Comparison of ENCODE assay signal across 8 mouse cellular contexts in genomic region chr9:122476356-122476755, GRCm38 (mm10).
A peak's percentile ranks its signal among the peaks of the same experiment; 100 is the strongest.
DNase-seq lines count a peak whose midpoint lies in the region; ATAC-seq lines count a peak whose summit lies in the region.

No protein-coding gene starts in this region.

- no peak overlapping the region for H3K4me3 ChIP-seq in midbrain, embryonic 11.5 days (ENCODE audit: low read depth, low read length)
- H3K4me3 ChIP-seq in midbrain, embryonic 16.5 days (ENCODE audit: low read depth, low read length) = no peak overlapping the region
- H3K4me3 ChIP-seq in lung, embryonic 15.5 days = no peak overlapping the region

- H3K4me1 ChIP-seq in midbrain, embryonic 11.5 days (ENCODE audit: control insufficient read depth, insufficient read depth, low read length) = no peaks in the 10 kb centered on the region
- H3K4me1 ChIP-seq in midbrain, embryonic 16.5 days (ENCODE audit: control insufficient read depth, insufficient read depth, low read length) = no peaks in the 10 kb centered on the region
- H3K4me1 ChIP-seq in lung, embryonic 15.5 days = no peaks in the 10 kb centered on the region

- no peaks in the 10 kb centered on the region for H3K27me3 ChIP-seq in midbrain, embryonic 11.5 days (ENCODE audit: control insufficient read depth, insufficient read depth, low read length)
- H3K27me3 ChIP-seq in midbrain, embryonic 16.5 days (ENCODE audit: control insufficient read depth, insufficient read depth, low read depth, low read length) = no peaks in the 10 kb centered on the region
- no peaks in the 10 kb centered on the region for H3K27me3 ChIP-seq in lung, embryonic 15.5 days

- 64% methylated on average over 3 of the region's 3 CpGs for WGBS in midbrain, embryonic 11.5 days
- 62% methylated on average over 3 of the region's 3 CpGs for WGBS in midbrain, embryonic 16.5 days
- 40% methylated on average over 3 of the region's 3 CpGs for WGBS in lung, embryonic 15.5 days

- DNase-seq in CD4-positive, CD25-positive, alpha-beta regulatory T cell, adult 2 months (ENCODE audit: low read depth, low spot score) = peak; percentile 37
- peak; percentile 73 for DNase-seq in midbrain, embryonic 11.5 days (ENCODE audit: low spot score, missing footprints)
- DNase-seq in cerebellum, postnatal 10 days = peak; percentile 75 to 78
- DNase-seq in kidney, postnatal 14 days = peak; percentile 49
- peak; percentile 20 for DNase-seq in testis, postnatal 14 days (ENCODE audit: low spot score)

- H3K36me3 ChIP-seq in midbrain, embryonic 11.5 days (ENCODE audit: control insufficient read depth, insufficient read depth, low read length) = no peaks in the 10 kb centered on the region
- no peaks in the 10 kb centered on the region for H3K36me3 ChIP-seq in midbrain, embryonic 16.5 days (ENCODE audit: control insufficient read depth, insufficient read depth, low read length)
- H3K36me3 ChIP-seq in lung, embryonic 15.5 days = no peaks in the 10 kb centered on the region

- no peak overlapping the region for H3K4me2 ChIP-seq in midbrain, embryonic 11.5 days
- H3K4me2 ChIP-seq in midbrain, embryonic 16.5 days (ENCODE audit: low read length) = no peak overlapping the region
- no peak overlapping the region for H3K4me2 ChIP-seq in lung, embryonic 15.5 days

- H3K9me3 ChIP-seq in midbrain, embryonic 11.5 days (ENCODE audit: control insufficient read depth, low read length) = no peaks in the 10 kb centered on the region
- no peaks in the 10 kb centered on the region for H3K9me3 ChIP-seq in midbrain, embryonic 16.5 days (replicated peaks; ENCODE audit: control insufficient read depth, low read length, poor library complexity, severe bottlenecking)
- no peaks in the 10 kb centered on the region for H3K9me3 ChIP-seq in lung, embryonic 15.5 days

- no peak overlapping the region for H3K9ac ChIP-seq in midbrain, embryonic 11.5 days (ENCODE audit: low read length)
- no peak overlapping the region for H3K9ac ChIP-seq in midbrain, embryonic 16.5 days (ENCODE audit: low read depth, low read length)
- no peak overlapping the region for H3K9ac ChIP-seq in lung, embryonic 15.5 days

- ATAC-seq in CD4-positive, CD25-positive, alpha-beta regulatory T cell, adult 4 months = no peak
- ATAC-seq in midbrain, embryonic 11.5 days (ENCODE audit: low FRiP score) = 0 out of 2 replicates have a peak, but pooled peaks have one; percentile 38
- no peak for ATAC-seq in midbrain, embryonic 16.5 days
- ATAC-seq in lung, embryonic 15.5 days (ENCODE audit: borderline replicate concordance, extremely low read depth, low FRiP score, low TSS enrichment) = 0 out of 2 replicates have a peak, but pooled peaks have one; percentile 31

- H3K27ac ChIP-seq in midbrain, embryonic 11.5 days (ENCODE audit: low read depth, low read length) = no peak overlapping the region
- H3K27ac ChIP-seq in midbrain, embryonic 16.5 days (ENCODE audit: low read length) = no peak overlapping the region
- no peak overlapping the region for H3K27ac ChIP-seq in lung, embryonic 15.5 days

Comparison
In these comparisons a context has a peak if more than half of its experiments do, and no peak if none do; other contexts are left out.
1. ATAC-seq: peak in midbrain, embryonic 11.5 days (single experiment) and lung, embryonic 15.5 days (single experiment); none in CD4-positive, CD25-positive, alpha-beta regulatory T cell, adult 4 months (single experiment) and midbrain, embryonic 16.5 days (single experiment).
2. DNase-seq: peak in every context shown above with its lines; median percentile 76 in cerebellum, postnatal 10 days; 73 in midbrain, embryonic 11.5 days; 49 in kidney, postnatal 14 days; 37 in CD4-positive, CD25-positive, alpha-beta regulatory T cell, adult 2 months; 20 in testis, postnatal 14 days.